Mouse (Mus musculus) ES-E14 (cell line): Measurements from ENCODE around the gene Slc22a20. TPM values are rescaled to one million over a fixed set of nuclear protein-coding genes. Genes with fewer than 3 reads are reported as not detected.

ENCODE experiments used
- DNase-seq: peaks from one replicate; pipeline ENCODE4 v3.0.0-alpha.2; 2013; ENCODE audit warnings: low read depth, low spot score
- H3K27ac ChIP-seq: 2 replicates; pipeline ENCODE4 v1.5.1; 2012; ENCODE audit warnings: low read depth, mild to moderate bottlenecking, low read length, moderate library complexity, mixed read lengths; ENCODE audit not compliant: poor library complexity, insufficient read depth, severe bottlenecking
- H3K36me3 ChIP-seq: 2 replicates; pipeline ENCODE4 v1.6.1; 2012; ENCODE audit warnings: mild to moderate bottlenecking, low read length, moderate library complexity, mixed read lengths; ENCODE audit not compliant: control insufficient read depth, poor library complexity, insufficient read depth, severe bottlenecking
- H3K4me1 ChIP-seq, 2 experiments: fragments of 150-350 bp in 1 of 2; sonication (generic) in 1 of 2; 2 replicates each; pipeline ENCODE4 v1.6.1; 2012; ENCODE audit warnings: low read length in 2 of 2, mild to moderate bottlenecking in 1 of 2, mixed read lengths in 1 of 2; ENCODE audit not compliant: control insufficient read depth in 2 of 2, insufficient read depth in 2 of 2, poor library complexity in 1 of 2
- H3K4me3 ChIP-seq, 2 experiments: fragments of 150-350 bp in 1 of 2; sonication (generic) in 1 of 2; 2 replicates each; pipeline ENCODE4 v1.5.1; 2012; ENCODE audit warnings: low read length in 2 of 2, low read depth in 1 of 2, mild to moderate bottlenecking in 1 of 2, mixed read lengths in 1 of 2; ENCODE audit not compliant: insufficient read depth in 1 of 2, poor library complexity in 1 of 2, severe bottlenecking in 1 of 2
- H3K9ac ChIP-seq: 2 replicates; pipeline ENCODE4 v1.6.1; 2012; ENCODE audit warnings: low read depth, mild to moderate bottlenecking, low read length, mixed read lengths; ENCODE audit not compliant: poor library complexity, insufficient read depth, severe bottlenecking
- H3K9me3 ChIP-seq: fragments of 150-350 bp; sonication (generic); 2 replicates; pipeline ENCODE4 v1.6.1; 2012; ENCODE audit warnings: low read depth, mild to moderate bottlenecking, low read length; ENCODE audit not compliant: control insufficient read depth, insufficient read depth
- CHD2 ChIP-seq: IDR thresholded peaks from 2 replicates; pipeline ENCODE4 v1.6.1; 2014; ENCODE audit warnings: mild to moderate bottlenecking, low read depth, low read length, inconsistent platforms
- HCFC1 ChIP-seq: IDR thresholded peaks from 2 replicates; pipeline ENCODE4 v1.6.1; 2012; ENCODE audit warnings: low read length, inconsistent platforms, borderline replicate concordance; ENCODE audit not compliant: insufficient read depth
- MAFK ChIP-seq: IDR thresholded peaks from 2 replicates; pipeline ENCODE4 v1.6.1; 2014; ENCODE audit warnings: mild to moderate bottlenecking, low read depth, low read length, inconsistent platforms; ENCODE audit not compliant: insufficient read depth
- ZC3H11A ChIP-seq: IDR thresholded peaks from 2 replicates; pipeline ENCODE4 v1.6.1; 2012; ENCODE audit warnings: low read depth, mild to moderate bottlenecking, inconsistent platforms, low read length, borderline replicate concordance
- ZNF384 ChIP-seq: IDR thresholded peaks from 2 replicates; pipeline ENCODE4 v1.6.1; 2012; ENCODE audit warnings: low read depth, low read length, inconsistent platforms
- in situ Hi-C, 2 experiments: fragments of 600-800 bp; cut with MboI; formaldehyde crosslinking; loops; one replicate each; pipeline ENCODE4 v1.15.1; 2025; ENCODE audit warnings: low sequenced_read_pairs in 2 of 2, inconsistent platforms in 1 of 2; ENCODE audit not compliant: unreplicated experiment in 2 of 2
- total RNA-seq: library from RNA; depleted of rRNA; stranded (reverse); fragments of 300-350 nt; gene quantifications from 2 replicates; pipeline ENCODE4 v1.2.3, GENCODE M21; 2012

Gene Slc22a20
- total RNA-seq, 1 experiment, result 0.54 TPM

DNA sequence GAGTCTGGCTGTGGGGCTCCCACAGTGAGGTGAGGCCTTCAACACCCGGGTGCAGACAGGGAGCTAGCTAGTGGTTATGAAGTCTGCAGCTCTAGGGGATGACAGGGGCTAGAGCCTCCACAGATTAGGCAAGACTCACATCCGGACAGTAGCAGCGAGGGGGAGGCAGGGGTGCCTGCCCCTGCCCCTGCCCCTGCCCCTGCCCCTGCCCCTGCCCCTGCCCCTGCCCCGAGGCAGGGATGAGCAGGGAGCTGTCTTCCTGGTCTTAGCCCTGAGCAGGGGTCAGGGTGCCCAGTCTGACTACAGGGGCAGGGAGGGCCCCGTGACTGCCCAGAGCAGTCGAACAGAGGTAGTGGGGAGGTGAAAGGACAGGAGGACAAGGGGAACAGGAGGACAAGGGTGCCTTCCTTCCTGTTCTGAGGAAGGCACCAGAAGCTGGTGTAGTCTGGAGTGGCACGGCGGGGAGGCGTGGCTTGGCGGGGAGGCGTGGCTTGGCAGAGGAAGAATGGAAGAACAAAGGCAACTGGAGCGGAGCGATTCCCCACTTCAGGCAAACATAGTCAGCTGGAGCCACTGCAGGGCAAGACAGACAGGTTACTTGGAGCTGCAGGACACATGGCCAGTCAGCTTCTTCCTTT is 3.0 kb upstream of the Slc22a20 start:
- peak; percentile 47 for DNase-seq
- Histone ChIP-seq H3K4me3 (no peak overlapping the region), H3K4me1 (peaks cover 0 to 27% of the 10 kb centered on the region in 2 experiments; a peak in 3 of 4 replicates), H3K36me3 (peaks cover 5% of the 10 kb centered on the region; the same call in 1 of the 2 replicates), H3K27ac (no peak overlapping the region), H3K9ac (no peak overlapping the region), H3K9me3 (no peaks in the 10 kb centered on the region)
- in situ Hi-C loops, result no loop called here
- TF ChIP-seq HCFC1 (no peak), ZC3H11A (no peak), ZNF384 (no peak), MAFK (no peak), CHD2 (no peak)

DNA sequence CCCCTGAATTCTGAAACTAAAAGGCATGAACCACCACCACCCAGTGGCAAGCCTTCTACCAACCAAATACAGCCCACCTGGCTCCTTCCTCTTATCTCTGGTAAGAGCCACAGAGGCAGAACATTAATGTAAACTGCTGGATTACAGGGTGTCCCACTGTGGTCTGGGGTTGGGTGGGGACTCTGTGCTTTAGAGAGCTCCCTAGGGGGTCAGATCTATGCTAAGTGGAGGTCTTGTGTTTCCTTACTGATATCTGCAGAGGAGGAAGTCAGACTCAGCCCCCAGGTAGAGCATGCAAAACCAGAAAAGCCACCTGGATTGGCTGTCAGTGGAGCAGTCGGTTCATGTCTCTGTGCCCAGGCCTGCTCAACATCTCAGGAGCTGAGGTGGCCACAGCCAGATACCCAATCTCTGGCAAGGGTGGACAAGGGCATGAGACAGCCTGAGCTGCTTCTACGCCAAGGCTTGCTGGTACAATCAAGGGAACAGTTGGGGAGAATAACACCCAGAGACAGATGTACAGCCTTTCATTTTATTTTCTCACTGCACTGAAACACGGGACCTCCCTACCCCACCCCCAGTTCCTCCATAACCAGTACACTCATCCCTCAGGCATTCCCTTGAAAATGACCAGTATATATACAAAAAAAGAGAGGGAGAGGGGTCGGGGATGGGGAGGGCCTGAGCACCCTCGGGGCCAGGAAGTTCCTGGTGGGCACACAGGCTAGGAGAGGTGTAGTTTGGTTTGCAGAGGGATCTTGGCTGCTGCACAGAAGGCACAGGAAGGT is 2.3 kb upstream of the Slc22a20 start:
- DNase-seq, result no peak
- H3K4me3 ChIP-seq, result no peak overlapping the region
- in situ Hi-C loops, result no loop called here
- no peak overlapping the region for H3K27ac ChIP-seq
- no peak for TF ChIP-seq HCFC1
- no peak for TF ChIP-seq MAFK
- no peak for TF ChIP-seq CHD2
- TF ChIP-seq ZC3H11A, result no peak
- TF ChIP-seq ZNF384, result no peak
- H3K36me3 ChIP-seq, result peaks cover 5% of the 10 kb centered on the region; the same call in 1 of the 2 replicates
- no peak overlapping the region for H3K9ac ChIP-seq
- H3K4me1 ChIP-seq, result peaks cover 0 to 27% of the 10 kb centered on the region in 2 experiments; a peak in 3 of 4 replicates
- H3K9me3 ChIP-seq, result no peaks in the 10 kb centered on the region

DNA sequence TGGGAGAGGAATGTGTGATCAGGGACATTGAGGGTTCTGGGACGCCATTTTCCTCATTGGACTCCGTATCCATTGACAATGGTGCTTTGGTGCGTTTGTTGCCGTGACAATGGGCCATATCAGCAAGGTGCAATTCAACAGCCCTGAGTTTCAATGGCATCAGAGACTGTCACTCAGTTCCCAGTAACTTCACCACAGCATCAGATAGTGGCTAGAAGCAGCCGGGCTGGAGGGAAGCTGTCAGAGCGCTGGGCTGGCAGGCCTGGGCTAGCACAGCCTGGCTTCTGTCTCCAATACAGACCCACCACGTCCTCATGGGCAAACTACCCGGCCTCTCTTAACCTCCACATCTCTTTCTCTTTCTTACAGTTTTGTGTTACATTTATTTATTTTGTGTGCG is 5.5 kb downstream of the Slc22a20 start:
- no peak for DNase-seq
- Histone ChIP-seq H3K4me1 (peaks cover 0 to 4% of the 10 kb centered on the region in 2 experiments; a peak in 1 of 4 replicates), H3K27ac (no peak overlapping the region), H3K9ac (no peak overlapping the region), H3K9me3 (no peaks in the 10 kb centered on the region), H3K4me3 (no peak overlapping the region), H3K36me3 (no peaks in the 10 kb centered on the region)
- TF ChIP-seq HCFC1 (no peak), MAFK (no peak), ZNF384 (no peak), ZC3H11A (no peak), CHD2 (no peak)
- in situ Hi-C loops, result no loop called here

DNA sequence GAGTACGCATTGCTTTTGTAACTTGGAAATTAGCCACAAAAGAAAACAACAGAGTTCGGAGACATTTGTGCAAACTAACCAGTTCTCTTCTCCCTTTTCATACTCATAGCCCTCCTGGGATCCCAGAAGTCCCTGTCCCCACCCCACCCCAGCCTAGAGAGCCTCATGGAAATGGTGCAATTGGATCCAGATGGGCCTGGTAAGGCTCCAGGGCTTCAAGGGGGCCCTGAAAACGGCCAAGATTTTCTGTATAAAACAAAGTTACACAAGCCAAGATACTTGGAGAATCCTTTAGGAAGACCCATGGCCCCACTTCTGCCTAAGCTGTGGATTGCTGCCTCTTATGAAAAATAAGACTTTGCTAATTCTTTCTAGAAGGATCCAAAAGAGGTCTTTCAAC is 8.2 kb downstream of the Slc22a20 start:
- TF ChIP-seq HCFC1, result no peak
- no peaks in the 10 kb centered on the region for H3K36me3 ChIP-seq
- peaks cover 0 to 2% of the 10 kb centered on the region in 2 experiments; a peak in 1 of 4 replicates for H3K4me1 ChIP-seq
- DNase-seq, result no peak
- H3K27ac ChIP-seq, result no peak overlapping the region
- in situ Hi-C loops, result no loop called here
- H3K9ac ChIP-seq, result no peak overlapping the region
- H3K9me3 ChIP-seq, result no peaks in the 10 kb centered on the region
- no peak overlapping the region for H3K4me3 ChIP-seq
